Mouse (Mus musculus) forebrain, embryonic 11.5 days (tissue): ENCODE results near the gene Jarid2. TPM values are rescaled to one million over a fixed set of nuclear protein-coding genes. Genes with fewer than 3 reads are reported as not detected.

Experiments used
- ATAC-seq: fragments of 200-750 bp; cut with Nextera tagmentation; replicated peaks from 2 replicates; pipeline ENCODE4 v1.8.0; 2017; ENCODE audit warnings: moderate TSS enrichment; ENCODE audit not compliant: low FRiP score
- DNase-seq: peaks from one replicate; pipeline ENCODE4 v3.0.0-alpha.2; 2017; ENCODE audit warnings: low spot score
- H3K27ac ChIP-seq: fragments of 300-500 bp; sonication (generic); 2 replicates; pipeline ENCODE4 v1.5.1; 2014; ENCODE audit warnings: low read depth, low read length
- H3K27me3 ChIP-seq: fragments of 300-500 bp; sonication (generic); 2 replicates; pipeline ENCODE4 v1.6.1; 2014; ENCODE audit warnings: mild to moderate bottlenecking, low read length, mixed read lengths; ENCODE audit not compliant: control insufficient read depth, insufficient read depth
- H3K36me3 ChIP-seq: fragments of 300-500 bp; sonication (generic); 2 replicates; pipeline ENCODE4 v1.6.1; 2014; ENCODE audit warnings: mild to moderate bottlenecking, low read length, moderate library complexity, mixed read lengths; ENCODE audit not compliant: control insufficient read depth, insufficient read depth
- H3K4me1 ChIP-seq: fragments of 300-500 bp; sonication (generic); replicated peaks from 2 replicates; pipeline ENCODE4 v1.6.1; 2014; ENCODE audit warnings: low read length, mixed read lengths; ENCODE audit not compliant: control insufficient read depth, insufficient read depth
- H3K4me2 ChIP-seq: fragments of 300-500 bp; sonication (generic); 2 replicates; pipeline ENCODE4 v1.6.1; 2014; ENCODE audit warnings: low read depth, mild to moderate bottlenecking, low read length, moderate library complexity, mixed read lengths; ENCODE audit not compliant: severe bottlenecking
- H3K4me3 ChIP-seq: fragments of 300-500 bp; sonication (generic); 2 replicates; pipeline ENCODE4 v1.5.1; 2014; ENCODE audit warnings: low read depth, low read length
- H3K9ac ChIP-seq: fragments of 300-500 bp; sonication (generic); 2 replicates; pipeline ENCODE4 v1.6.1; 2014; ENCODE audit warnings: low read length
- H3K9me3 ChIP-seq: fragments of 300-500 bp; sonication (generic); 2 replicates; pipeline ENCODE4 v1.6.1; 2016; ENCODE audit warnings: low read length, mixed read lengths; ENCODE audit not compliant: control insufficient read depth
- WGBS: fragments of 180-500 bp; shearing (Covaris S2); extraction: QIAGEN DNeasy Blood & Tissue Kit; methylation state at CpG from one replicate; pipeline ENCODE4 v1.1.7; 2014; 5-methylcytosine and 5-hydroxymethylcytosine counted together
- polyA plus RNA-seq: library from polyadenylated mRNA; unstranded; fragments of >200 nt; fragmentation: Nextera tagmentation; extraction: Ambion mirVana; gene quantifications from 2 replicates; pipeline ENCODE4 v1.2.1, GENCODE M21; 2014

Jarid2 gene
- polyA plus RNA-seq, 1 experiment from 2014 or later, result 43.6 TPM

- Histone ChIP-seq H3K9me3 (no peaks in the 10 kb centered on the region), H3K4me2 (no peak overlapping the region), H3K4me1 (no peaks in the 10 kb centered on the region), H3K27me3 (no peaks in the 10 kb centered on the region), H3K36me3 (peaks cover 12% of the 10 kb centered on the region), H3K9ac (no peak overlapping the region), H3K27ac (no peak overlapping the region), H3K4me3 (no peak overlapping the region)
- ATAC-seq, result no peak
- 81% methylated on average over 4 of the region's 4 CpGs for WGBS
- DNase-seq, result no peak
Measured at GRCm38 (mm10) chr13:44915945-44916344, 186.7 kb downstream of the Jarid2 start.

DNA sequence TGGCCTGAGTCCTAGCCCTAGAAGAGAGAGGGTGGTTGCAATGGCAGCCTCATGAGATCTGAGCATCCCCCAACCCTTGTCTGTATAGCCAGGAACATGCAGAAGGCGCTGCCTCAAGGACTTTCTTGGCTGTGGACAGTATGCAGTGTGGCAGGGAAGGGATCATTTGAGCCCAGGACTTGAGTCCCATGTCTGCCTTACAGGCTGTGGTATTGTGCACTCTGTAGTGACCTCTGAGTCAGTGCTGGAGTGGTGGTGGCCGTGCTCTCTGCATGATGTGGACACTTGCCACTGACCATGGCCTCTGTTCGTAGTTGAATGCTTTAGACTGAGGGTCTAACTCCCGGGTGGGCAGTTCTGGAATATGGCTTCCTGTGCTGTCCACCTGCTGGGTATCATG lies 187.9 kb downstream of the Jarid2 start:
- Histone ChIP-seq H3K4me3 (no peak overlapping the region), H3K27me3 (no peaks in the 10 kb centered on the region), H3K4me1 (no peaks in the 10 kb centered on the region), H3K9me3 (no peaks in the 10 kb centered on the region), H3K27ac (no peak overlapping the region), H3K36me3 (peaks cover 12% of the 10 kb centered on the region), H3K4me2 (no peak overlapping the region), H3K9ac (no peak overlapping the region)
- DNase-seq, result no peak
- ATAC-seq, result no peak
- WGBS, result 93% methylated on average over 4 of the region's 4 CpGs

- Histone ChIP-seq H3K36me3 (peaks cover 8% of the 10 kb centered on the region), H3K27ac (no peak overlapping the region), H3K4me1 (no peaks in the 10 kb centered on the region), H3K27me3 (no peaks in the 10 kb centered on the region), H3K4me2 (no peak overlapping the region), H3K9me3 (no peaks in the 10 kb centered on the region), H3K9ac (no peak overlapping the region), H3K4me3 (no peak overlapping the region)
- DNase-seq (no peak), ATAC-seq (no peak)
- WGBS, result 98% methylated on average over 2 of the region's 2 CpGs
Measured at GRCm38 (mm10) chr13:44918269-44918668, 189.0 kb downstream of the Jarid2 start.

DNA sequence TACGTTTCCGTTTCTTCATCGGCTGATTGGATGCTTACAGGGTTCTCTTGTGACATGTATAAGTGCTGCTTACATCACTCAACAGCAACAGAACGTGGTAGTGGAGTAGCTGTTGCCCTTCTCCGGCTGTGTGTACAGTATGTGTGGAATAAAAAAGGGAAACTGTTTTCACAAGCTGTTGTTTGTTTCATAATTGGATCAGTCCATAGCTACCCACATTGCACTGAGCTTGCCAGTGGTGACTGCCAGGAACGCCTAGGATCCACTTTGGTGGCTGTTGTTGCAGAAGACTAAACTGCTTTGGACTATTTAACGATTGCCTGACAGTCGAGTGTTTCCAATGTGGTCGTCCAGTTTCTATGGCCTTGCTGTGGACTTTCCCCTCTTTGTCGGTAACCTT lies 191.8 kb downstream of the Jarid2 start:
- Histone ChIP-seq H3K27ac (no peak overlapping the region), H3K4me1 (no peaks in the 10 kb centered on the region), H3K36me3 (peaks cover 14% of the 10 kb centered on the region), H3K9me3 (no peaks in the 10 kb centered on the region), H3K4me2 (no peak overlapping the region), H3K27me3 (no peaks in the 10 kb centered on the region), H3K9ac (no peak overlapping the region), H3K4me3 (no peak overlapping the region)
- no peak for DNase-seq
- no peak for ATAC-seq
- whole genome bisulfite sequencing, result 86% methylated on average over 10 of the region's 10 CpGs

DNA sequence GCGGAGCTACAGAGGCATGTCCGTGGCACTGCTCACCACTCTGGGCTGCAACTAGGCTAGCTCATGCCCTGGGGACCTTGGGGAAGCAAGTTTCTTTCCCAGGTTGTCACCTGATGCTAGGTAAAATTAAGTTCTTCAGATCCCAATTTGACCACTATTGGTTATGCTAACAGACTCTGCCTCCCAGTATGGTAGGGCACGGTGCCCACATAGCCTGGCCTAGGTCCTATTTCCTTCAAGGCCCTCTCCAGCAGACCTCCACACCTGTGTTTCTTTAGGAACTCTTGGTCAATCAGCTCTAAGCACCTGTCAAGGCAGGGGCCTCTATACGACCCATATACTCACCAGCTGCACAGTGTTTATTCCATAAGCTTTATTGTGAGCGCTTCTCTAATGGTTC lies 192.4 kb downstream of the Jarid2 start:
- Histone ChIP-seq H3K4me1 (no peaks in the 10 kb centered on the region), H3K9ac (no peak overlapping the region), H3K27me3 (no peaks in the 10 kb centered on the region), H3K4me2 (no peak overlapping the region), H3K9me3 (no peaks in the 10 kb centered on the region), H3K36me3 (peaks cover 9% of the 10 kb centered on the region), H3K4me3 (no peak overlapping the region), H3K27ac (no peak overlapping the region)
- no peak for ATAC-seq
- no peak for DNase-seq
- 93% methylated on average over 5 of the region's 5 CpGs for WGBS

DNA sequence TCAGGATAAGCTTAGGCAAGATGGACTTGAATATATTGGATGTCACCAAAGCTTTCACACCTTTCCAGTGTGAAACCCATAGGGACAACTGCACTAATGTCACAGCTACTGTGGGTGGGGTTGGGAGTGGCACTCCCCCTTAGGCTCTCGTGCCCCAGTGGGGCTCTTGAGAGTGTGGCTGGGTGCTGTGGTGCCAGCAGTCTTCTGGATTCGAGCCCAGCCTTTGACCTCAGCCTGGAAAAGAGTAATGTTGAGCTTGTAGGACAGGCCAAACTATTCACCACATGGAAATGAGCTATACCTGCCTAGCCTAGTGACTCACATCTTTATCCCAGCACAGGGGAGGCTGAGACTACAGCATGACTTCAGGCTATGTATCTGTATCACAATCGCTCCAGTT lies 194.8 kb downstream of the Jarid2 start:
- H3K36me3 ChIP-seq, result peaks cover 7% of the 10 kb centered on the region; the same call in 1 of the 2 replicates
- H3K4me1 ChIP-seq, result no peaks in the 10 kb centered on the region
- H3K27me3 ChIP-seq, result no peaks in the 10 kb centered on the region
- H3K9ac ChIP-seq, result no peak overlapping the region
- H3K9me3 ChIP-seq, result no peaks in the 10 kb centered on the region
- H3K4me3 ChIP-seq, result no peak overlapping the region
- no peak overlapping the region for H3K27ac ChIP-seq
- no peak for ATAC-seq
- H3K4me2 ChIP-seq, result no peak overlapping the region
- WGBS, result 91% methylated on average over 3 of the region's 3 CpGs
- no peak for DNase-seq

DNA sequence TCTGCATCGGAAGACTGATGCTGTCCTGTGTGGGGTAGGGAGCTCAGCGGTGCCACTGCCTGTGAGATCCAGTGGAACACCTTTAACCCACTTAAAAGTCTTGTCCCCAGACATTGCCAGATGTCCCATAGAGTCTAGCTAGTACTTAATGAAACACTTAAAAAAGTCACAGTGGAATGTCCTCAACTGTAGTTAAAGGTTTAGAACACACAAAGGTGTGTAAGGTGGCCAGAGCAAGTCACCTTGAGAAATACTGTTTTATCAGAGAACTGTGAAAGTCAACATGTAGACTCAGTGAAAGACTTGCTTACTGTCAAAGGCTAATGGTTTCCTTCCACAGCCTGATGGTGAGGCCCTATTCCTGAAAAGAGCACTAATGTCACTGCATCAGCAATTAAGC lies 195.9 kb downstream of the Jarid2 start:
- H3K4me1 ChIP-seq, result no peaks in the 10 kb centered on the region
- WGBS, result 93% methylated on average over 2 of the region's 2 CpGs
- no peak for DNase-seq
- no peaks in the 10 kb centered on the region for H3K27me3 ChIP-seq
- H3K36me3 ChIP-seq, result peaks cover 7% of the 10 kb centered on the region; the same call in 1 of the 2 replicates
- no peak overlapping the region for H3K27ac ChIP-seq
- no peak overlapping the region for H3K9ac ChIP-seq
- no peak overlapping the region for H3K4me3 ChIP-seq
- no peaks in the 10 kb centered on the region for H3K9me3 ChIP-seq
- no peak overlapping the region for H3K4me2 ChIP-seq
- ATAC-seq, result no peak

DNA sequence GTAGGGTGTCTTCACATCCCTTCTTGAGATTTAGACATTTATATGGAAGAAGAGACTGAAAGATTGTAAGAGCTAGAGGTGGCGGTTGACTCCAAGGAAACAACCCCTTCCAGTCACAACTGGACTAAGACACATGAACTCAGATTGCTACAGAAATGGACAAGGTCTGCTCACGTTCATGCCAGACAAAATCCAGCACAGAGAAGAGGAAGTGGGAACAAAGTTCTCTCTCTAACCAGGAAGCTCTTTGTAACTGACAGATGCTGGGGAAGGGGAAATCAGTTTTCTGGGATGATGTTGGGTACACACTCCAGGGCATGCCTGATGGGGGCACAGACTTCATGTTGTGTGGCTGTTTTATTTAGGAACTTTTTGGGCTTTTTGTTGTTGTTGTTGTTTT lies 197.0 kb downstream of the Jarid2 start:
- no peak overlapping the region for H3K9ac ChIP-seq
- H3K9me3 ChIP-seq, result no peaks in the 10 kb centered on the region
- no peaks in the 10 kb centered on the region for H3K4me1 ChIP-seq
- no peak for ATAC-seq
- 80% methylated on average over 2 of the region's 2 CpGs for WGBS
- H3K4me3 ChIP-seq, result no peak overlapping the region
- DNase-seq, result no peak
- H3K27me3 ChIP-seq, result no peaks in the 10 kb centered on the region
- no peak overlapping the region for H3K4me2 ChIP-seq
- H3K36me3 ChIP-seq, result peaks cover 7% of the 10 kb centered on the region; the same call in 1 of the 2 replicates
- H3K27ac ChIP-seq, result no peak overlapping the region

DNA sequence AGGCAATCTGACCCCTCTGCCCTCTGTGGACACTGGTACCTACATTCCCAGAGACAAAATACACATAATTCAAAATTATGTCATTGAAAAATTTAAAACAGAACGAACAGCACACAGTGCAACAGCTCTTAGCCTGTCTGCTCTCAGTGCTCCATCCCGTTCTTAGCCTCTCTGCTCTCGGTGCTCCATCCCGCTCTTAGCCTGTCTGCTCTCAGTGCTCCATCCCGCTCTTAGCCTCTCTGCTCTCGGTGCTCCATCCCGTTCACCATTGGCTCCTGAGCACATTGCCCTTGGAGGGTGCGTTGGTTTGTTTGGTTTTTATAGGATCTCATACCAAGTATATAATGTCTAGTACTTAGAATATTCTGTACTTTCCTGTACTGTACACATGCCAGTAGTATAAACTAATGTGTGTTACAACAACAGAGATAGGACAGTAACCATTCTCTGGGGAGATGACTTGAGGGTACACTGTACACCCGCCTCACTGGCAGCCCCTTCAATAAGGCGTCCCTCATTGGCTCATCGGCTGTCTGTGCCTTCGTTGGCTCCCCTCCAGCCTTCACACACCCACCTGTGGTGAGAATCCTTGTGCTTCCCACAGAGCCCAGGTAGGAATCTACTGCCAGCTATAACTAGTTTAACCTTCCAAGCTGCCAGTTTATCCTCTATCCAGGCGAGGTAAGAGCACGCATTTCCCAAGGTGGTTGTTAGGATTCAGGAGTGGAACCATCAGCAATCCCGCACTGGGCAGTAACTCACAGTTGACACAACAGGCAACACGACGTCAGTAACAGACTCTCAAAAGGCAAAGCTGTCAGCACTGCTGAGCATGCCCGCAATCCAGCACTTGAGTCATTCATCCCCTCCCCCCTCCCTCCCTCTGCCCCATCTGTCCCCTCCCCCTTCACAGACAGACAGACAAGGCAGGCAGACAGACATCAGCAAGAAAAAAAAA lies 203.3 kb downstream of the Jarid2 start:
- ATAC-seq (no peak), DNase-seq (peak; percentile 37)
- no peaks in the 10 kb centered on the region for H3K9me3 ChIP-seq
- H3K4me3 ChIP-seq, result no peak overlapping the region
- H3K27me3 ChIP-seq, result no peaks in the 10 kb centered on the region
- no peak overlapping the region for H3K4me2 ChIP-seq
- no peaks in the 10 kb centered on the region for H3K4me1 ChIP-seq
- no peaks in the 10 kb centered on the region for H3K36me3 ChIP-seq
- H3K9ac ChIP-seq, result no peak overlapping the region
- no peak overlapping the region for H3K27ac ChIP-seq
- 77% methylated on average over 18 of the region's 18 CpGs for WGBS
